Mouse (Mus musculus) kidney, adult 11 months (tissue): ENCODE data around the gene Zfr2.
A peak's percentile ranks its signal among the peaks of the same experiment; 100 is the strongest.

Source experiments
- DNase-seq: peaks from one replicate; pipeline ENCODE4 v3.0.0; 2022

Gene Zfr2

DNA sequence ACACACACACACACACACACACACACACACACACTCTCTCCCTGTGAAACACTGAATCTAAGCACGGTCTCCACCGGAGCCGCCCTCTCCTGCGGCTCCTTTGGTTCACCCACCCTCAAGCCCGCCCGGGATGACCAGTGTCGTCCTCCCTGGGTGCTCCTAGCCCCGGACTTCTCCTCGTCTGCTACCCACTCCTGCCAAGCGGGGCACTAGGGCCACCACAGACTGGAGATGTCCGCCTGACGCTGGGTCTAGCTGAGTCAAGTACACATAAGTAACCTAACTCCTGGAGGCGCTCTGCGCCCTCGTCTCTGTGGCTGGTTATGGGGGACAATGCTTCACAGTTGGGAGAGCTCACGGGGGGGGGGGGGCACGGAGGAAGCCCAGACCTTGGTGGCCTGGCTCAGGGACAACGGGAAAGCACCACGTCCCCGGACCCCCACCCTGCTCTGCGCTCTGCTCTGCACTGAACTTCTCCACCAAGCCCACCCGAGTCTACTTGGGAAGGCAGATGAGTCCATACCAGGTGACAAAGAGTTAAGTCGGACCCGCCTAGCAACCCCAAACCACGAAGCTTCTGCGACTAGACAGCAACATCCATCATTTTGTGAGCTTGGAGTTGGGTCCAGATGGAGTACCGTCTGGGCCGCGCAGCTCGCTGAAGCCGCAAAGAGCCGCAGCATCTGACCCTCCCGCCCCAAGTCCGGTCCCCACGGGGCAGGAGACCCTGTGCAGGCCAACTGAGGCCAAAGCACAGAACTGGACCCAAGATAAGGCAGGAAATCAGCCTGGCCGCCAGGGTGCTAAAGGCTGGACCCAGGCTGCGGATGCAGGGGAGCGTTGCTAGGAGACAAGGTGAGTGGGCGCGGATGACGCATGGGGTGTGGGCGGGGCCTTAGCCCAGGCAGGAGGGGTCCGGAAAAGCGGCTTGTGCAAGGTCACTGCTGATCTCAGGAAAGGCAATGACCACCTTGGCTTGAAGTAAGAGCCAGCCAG is 19.8 kb downstream of the Zfr2 start, which contains the start of gene Matk:
TSS of gene Matk (plus strand) at position 512 of the 996 bp plus-strand sequence.
- DNase-seq, result no peak

DNA sequence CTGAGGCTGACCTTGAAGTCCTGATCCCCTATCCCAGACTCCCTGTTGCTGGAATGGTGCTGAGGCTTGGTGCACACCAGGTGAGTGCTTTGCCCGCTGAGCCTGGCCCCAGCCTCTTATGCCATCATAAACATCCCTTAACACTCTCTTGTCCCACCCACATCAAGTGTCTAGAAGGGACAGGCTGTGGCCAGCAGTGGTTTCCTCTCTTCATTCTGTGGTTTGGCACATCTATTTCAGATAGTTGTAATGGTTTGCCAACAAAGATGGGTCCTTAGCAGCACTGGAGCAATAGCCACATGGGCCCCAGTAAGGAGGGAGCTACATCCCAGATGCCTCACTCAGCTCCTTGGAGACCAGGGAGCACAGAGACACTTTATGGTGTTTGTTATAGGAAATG is 21.9 kb downstream of the Zfr2 start:
- DNase-seq, result no peak

DNA sequence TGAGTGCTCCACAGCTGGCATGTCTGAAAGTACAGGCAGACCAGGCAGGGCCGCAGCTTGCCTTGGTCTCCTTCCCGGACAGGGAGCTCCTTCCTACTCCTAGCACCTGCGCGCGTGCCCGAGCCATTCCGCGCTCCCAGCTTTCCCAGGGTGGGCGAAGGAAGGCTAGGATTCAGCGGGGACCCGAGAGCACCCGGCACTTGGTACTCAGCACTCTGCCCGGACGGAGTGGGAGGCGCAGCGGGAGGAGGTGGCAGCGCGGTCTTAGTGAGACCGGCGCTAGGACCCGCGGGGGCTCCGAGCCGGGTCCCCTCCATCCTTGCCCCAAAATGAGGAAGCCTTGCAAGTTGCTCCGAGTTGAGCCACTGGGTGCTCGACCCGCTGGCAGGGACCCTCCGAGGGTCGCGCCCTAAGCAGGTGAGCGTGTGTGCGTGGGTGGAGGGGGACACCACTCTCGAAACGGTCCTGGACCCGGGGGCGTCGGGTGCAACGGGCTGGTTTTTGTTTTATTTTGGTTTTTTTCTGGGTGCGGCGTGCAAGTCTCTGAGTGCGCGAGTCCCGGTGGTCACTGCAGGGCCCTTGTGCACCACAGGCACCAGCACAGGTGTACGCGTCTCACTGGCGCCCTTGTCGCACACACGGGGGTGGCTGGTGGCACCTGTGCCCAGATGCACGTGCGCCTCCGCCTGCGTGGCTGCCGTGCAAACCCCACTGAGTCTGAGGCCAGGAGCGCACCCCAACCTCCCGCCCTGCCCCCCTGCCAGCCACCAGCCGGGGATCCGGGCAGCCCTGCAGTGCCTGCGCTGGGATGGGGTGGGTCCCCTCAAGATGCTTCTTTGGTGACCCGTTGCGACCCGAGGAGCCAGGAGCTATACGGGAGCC is 24.4 kb downstream of the Zfr2 start:
- DNase-seq, result no peak

DNA sequence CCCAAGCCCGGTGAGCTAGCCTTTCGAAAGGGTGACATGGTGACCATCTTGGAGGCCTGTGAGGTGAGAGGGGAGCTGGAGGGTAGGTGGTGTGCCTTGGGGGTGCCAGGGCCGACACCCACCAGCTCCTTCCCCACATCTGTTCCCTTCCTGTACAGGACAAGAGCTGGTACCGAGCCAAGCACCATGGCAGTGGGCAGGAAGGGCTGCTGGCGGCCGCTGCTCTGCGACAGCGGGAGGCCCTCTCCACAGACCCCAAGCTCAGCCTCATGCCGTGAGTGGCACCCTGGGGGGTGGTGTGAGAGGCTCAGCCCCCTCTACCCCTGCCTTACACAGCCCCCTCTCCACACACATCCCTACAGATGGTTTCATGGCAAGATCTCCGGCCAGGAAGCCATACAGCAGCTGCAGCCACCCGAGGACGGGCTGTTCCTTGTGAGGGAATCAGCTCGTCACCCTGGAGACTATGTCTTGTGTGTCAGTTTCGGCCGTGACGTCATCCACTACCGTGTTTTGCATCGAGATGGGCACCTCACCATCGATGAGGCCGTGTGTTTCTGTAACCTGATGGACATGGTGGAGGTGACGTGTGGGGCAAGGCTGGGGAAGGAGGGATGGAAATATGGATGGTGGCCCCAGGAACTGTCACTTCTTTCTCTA is 26.4 kb downstream of the Zfr2 start:
- no peak for DNase-seq

DNA sequence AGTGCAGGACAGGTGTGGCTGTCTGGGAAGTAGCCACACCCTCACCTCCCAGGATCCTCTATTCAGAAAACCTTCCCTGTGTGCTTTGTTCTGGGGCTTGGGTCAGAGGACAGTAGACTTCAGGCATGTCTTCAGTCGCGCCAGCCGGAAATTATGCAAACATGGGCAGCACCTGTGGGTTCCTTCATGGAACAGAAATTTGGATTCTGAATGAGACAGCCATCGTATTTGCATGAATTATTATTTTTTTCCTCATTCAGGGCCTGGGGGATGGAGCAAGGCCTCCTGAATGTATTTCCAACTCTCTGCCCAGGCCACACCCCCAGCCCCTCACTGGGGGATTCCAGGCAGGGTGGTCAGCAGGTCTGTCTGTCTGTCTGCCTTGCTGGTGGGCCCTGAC is 28.1 kb downstream of the Zfr2 start:
- no peak for DNase-seq

DNA sequence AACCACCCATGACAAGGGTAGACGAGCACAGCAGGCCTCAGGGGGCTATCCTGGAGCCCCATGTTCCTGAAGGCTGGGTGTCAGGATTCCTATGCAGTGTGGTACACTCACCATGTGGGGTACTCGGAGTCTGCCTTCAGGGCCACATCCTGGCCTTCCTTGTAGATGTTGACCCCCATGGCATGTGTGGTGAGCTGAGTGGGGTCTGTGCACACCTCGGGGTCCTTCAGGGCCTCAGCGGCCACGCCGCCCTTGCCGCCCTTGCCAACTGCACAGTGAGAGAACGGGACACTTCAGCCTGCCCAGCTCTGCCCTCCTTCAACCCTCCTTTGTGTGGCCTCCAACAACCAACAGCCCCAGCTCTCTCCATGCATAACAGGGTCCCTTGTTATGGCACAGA is 32.6 kb downstream of the Zfr2 start:
- DNase-seq, result no peak

DNA sequence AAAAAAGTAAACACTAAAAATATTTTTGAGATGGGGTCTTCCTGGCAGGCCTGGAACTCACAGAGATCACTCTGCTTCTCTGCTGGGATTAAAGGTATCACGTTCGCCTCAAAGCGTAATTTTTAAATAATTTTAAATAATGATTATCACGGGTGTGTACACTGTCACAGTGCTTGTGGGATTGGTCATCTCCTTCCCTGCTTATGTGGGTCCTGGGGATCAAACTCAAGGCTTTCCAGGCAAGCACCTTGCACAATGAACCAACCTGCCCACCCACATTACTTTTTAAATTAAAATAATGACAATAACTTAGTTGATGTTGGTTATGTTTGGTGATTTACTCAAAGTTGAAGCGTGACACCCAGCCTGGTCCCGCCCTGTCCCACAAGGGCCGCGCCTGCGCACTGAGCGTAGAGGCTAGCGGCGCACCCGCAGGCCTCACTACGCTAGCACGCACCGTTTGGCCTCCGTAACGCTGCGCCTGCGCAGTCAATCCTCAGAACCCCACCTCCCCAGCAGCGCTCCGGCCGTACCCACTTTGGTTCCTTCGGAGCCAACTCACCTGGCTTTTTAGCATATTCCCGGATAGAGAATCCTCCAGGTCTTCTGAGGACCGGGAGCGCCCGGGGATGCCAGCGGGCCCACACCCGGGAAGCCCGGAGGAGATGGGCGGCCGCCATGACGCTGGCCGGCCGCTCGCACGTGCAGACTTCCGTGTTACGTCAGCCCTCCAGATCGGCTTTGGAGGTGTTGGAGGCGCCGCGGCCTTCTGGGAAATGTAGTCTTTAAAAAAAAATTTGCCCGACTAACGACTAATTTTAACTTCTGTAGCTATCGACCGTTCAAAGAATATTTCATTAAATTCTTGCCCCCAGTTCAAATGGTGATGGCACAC is 33.5 kb downstream of the Zfr2 start, which contains the start of the genes Mrpl54 and Apba3:
TSS of gene Mrpl54 (minus strand) at position 724 of the 895 bp plus-strand sequence.
TSS of gene Apba3 (plus strand) at position 750 of the 895 bp plus-strand sequence.
- DNase-seq, result peak; percentile 96

DNA sequence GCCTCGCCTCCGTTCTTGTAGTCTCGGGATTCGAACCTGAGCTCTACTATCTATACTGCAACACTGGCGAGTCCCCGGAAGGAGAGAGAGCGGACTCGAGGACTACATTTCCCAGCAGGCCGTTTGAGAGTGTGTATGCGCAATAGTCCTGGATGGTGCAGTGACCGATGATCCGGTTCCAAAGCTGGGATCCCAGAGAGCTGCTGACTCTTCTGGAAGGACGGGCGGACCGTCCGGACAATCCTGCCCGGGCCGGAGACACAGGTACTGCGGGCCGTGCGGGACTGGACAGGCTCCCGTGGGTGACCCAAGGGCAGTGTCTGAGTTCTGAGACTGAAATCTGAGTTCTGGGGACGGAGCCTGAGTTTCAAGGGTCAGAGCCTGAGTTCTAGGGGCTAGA is 35.1 kb downstream of the Zfr2 start:
- DNase-seq, result peak; percentile 93

DNA sequence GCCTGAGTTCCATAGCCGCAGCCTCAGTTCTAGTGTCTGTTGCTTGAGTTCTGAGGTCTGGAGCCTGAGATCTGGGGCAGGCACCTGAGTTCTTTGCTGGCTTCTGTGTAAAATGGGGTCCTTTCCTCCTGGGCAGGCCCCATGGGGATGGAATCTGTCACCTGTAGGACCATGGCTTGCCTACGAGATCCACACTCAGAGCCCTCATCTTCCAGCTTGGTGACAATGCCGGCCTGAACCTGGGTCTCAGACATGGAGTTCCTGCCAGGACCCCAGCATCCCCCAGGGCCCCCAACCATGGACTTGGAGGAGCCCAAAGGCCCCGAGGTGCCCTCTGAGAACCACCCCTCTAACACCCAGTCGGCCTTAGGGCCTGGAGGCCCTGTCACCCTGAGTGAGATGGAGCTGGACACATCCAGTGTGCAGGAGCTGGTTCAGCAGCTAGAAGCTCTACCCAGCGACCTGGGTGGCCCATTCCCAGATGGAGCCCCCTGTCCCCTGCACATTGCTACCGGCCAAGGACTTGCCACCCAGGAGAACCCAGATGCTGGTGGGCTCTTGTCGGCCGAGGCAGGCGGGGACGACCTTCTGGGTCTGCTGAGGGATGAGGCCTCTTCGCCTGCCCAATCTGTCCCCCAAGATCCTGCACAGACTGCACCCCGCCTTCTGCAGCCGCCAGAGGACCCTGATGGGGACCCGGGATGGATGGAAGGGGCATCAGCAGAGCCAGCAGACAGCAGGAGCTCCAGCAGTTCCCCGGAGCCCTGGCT is 35.9 kb downstream of the Zfr2 start:
- DNase-seq, result no peak

DNA sequence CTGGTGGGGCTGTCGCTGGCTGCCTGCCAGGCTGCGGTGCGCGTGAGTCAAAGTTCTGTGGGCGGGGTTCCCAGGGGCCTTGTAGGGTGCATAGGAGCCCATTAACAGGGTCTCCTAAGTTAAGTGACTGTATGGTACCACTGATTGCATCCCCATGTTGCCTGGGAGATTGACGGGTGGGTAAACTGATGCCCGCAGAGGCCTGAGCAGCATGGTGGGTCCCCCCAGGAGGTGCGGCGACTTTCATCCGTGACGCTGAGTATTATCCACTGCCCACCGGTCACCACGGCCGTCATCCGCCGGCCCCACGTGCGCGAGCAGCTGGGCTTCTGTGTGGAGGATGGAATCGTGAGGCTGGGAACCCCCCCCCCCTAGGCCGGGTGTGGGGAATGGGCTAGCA is 39.4 kb downstream of the Zfr2 start:
- DNase-seq, result no peak

DNA sequence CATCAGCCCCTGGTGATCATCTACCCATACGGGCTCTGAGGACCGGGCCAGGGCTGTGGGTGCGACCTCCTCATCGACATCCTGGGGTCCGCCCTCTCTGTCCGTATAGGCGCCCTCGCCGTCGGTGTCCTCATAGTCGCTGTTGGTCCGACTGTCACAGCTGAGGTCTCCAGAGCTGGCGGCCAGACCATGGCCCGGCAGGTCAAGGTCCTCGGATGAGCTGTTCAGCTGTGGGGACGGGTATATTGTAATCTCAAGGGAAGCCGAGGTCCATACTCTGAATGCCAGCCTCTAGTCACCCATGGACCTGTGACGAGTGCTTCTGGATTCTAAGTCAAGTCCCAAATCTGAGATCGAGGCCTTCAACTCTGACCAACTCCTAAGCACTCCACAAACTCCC is 40.9 kb downstream of the Zfr2 start:
- DNase-seq, result no peak

DNA sequence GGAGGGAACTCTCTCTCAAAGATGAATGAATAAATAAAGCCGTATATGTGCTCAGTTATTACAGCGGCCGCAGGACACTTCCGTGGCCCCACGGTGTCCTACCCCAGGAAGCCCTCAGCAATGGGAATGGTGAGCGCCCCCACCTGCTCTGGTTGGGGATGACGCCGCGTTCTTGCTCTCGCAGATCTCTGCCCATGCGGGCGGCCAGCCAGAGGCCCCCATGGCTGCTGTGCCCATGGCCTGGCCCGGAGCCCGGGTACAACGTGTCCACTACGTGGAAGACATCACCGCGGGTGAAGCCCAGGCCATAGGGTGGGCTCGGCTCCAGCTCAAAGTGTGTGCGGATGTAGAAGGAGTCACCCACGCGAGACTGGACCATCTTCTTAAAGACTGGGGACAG is 44.7 kb downstream of the Zfr2 start:
- DNase-seq, result no peak

DNA sequence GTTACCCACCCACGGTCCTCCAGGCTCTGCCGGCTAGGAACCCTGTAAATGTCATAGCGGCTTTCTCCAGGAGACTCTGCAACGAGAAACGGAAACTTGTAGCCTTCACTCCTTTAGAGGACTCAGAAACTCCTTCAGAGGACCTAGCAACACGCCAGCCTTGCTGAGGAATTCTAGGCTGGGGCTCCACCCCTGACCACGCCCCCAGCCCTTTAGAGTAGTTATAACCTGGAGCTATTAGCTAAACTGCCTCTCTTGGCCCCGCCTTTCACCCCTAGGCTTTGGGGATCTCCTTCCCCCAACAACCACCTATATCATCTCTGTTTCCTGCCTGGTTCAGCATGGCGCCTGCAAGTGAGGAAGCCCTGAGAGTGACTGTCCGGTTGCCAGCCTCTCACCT is 46.5 kb downstream of the Zfr2 start:
- no peak for DNase-seq

DNA sequence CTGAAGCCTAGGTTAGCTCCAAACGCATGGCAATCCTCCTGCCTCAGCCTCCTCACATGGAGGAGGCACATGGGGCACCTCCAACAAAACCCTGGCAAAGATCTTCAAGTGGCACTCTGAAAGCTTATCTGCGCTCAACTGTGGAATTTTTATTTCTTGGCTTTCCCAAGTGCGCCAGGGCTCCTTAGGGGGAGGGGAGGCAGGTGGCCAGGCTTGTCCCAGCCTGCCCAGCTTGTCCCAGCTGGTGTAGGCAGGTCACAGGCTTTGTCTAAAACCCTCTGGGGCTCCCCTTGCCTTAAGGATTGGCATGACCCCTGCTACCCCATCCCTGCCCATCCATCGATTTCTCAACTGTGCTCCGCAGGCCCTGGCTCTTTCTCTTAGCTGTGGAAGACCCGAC is 51.2 kb downstream of the Zfr2 start:
- DNase-seq, result peak; percentile 61

DNA sequence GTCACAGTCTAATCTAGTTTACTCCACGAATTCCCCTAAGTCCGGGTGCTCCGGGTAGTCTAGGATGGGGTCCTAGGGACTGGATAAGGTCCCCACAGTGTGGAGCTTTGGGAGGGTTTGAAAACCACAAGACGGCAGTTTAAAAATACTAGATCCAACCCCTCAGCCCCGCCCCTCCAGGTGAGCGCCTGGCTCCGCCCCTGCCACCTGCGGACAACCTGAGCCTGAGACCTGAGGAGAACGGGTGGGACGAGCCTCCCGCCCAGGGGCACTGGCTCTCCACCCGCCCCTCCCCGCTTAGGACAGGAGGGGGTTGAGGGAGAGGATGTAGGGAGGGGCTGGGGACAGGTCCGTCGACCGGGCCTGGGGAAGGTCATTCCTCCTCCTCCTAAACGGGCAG is 51.8 kb downstream of the Zfr2 start:
- peak; percentile 83 for DNase-seq

DNA sequence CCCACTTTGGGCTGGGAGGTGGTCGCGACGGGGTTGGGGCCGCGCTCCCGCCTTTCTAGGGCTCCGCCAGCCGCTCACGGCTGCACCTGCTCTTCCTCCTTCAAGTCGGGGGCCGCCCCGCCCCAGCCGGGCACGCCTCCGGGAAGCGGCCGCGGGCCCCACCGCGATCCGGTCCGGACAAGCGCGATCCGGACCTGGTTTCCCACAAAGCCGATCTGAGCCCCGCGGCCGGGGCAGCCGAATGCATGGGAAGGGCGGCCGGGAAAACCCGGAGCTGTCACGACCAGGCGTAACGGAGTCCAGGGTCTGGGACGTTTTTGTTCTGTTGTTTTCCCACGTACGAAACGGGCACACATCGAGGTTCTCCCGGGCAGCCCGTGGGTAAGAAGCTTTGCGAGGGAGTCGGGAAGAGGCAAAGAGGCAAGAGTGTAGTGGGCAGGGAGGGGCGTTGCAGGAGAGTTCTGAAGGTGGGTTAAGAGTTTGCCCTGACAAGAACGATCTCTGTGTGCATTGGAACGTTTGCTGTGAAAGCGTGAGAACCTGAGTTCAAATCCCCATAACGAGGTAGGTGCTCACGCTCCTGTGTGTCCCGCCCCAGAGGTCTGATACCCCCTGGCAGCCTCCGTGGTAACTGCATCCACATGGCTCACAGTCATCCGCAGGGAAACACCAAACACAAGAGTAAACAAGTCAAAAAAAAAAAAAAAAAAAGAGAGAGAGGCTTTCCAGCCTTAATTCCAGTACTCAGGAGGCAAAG is 52.9 kb downstream of the Zfr2 start:
- peak; percentile 85 for DNase-seq

DNA sequence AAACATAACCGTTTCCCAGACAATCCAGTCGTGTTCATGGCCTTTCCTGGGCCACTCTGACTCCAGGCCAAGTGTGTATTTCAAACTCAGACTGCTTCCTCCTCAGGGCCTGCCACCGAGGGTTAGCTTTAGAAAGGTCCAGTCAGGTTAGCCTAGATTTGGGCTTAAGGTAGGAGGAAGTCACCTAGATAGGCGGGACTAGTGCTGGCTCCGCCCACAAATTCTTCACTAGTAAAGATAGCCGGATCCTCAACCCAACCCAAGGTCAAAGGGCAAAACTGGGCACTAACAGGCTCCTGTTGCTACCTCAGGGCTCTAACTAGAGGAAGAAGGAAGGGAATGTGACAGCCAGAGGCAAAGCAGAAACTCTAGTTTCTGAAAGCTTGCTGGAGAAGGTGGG is 53.6 kb downstream of the Zfr2 start:
- peak; percentile 73 for DNase-seq

DNA sequence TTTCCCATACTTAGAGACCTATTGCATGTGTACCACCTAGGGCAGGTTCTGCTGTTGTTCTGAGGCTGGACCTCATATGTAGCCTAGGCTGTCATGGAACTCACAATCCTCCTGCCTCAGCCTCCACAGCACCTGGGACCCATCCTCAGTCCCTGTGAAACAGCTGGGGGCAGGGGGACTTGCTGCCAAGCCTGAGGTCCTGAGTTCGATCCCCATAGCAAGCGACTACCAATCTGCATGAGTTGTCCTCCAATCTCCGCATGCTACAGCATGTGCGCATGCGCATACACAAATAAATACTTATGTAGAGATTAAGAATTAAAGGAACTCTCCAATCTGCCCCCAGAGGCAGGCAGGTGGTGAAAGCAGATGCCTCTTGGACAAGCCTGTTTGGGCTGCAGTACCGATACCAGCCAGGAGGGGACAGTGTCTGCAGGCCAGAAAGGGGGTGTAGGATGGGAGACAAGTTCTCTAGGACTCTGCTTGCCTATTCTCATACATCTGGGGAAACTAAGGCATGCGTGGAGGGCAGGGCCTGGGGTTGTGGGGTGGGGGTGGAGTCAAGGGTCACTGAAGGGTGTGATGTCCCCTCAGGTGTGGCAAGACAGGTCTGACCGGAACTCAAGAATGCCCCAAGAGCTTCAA is 54.7 kb downstream of the Zfr2 start:
- DNase-seq, result no peak

DNA sequence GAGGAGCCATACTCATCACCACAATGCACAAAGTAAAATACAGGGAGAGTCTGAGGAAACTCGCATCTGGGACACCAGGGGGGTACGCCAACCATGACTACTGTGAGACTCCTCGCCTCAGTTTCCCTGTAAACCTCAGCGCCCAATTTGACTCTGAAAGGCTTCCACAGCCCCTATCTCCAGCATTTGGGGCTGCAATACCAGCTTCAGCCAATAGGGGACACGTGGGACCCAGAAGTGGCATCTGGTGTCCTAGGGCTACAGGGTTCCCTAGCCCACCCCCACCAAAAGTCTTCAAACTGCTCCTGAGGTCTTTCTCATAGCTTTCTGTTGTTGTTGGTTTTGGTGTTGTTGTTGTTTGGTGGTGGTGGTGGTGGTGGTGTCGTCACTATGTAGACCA is 55.6 kb downstream of the Zfr2 start:
- no peak for DNase-seq

DNA sequence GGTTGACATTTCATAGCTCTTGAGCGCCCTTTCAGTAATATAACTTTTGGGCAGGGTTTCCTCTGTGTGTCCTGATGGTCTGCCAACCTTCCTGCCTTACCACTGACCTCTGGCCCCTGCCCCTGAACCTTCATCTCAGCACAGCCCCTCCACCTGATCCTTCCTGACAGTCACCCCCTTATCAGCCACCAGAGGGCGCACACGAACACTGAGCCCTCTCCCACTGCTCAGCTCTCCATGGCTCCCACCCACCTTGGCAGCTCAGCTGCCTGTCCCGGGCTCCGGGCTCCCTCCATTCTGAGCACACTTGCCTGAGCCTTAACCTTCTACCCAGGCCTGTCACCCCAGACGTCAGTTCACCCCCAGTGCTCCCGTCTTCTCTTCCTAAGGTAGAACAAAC is 56.3 kb downstream of the Zfr2 start:
- peak; percentile 59 for DNase-seq
